Comparison of ENCODE assay signal across 23 mouse cellular contexts in the genomic region with DNA sequence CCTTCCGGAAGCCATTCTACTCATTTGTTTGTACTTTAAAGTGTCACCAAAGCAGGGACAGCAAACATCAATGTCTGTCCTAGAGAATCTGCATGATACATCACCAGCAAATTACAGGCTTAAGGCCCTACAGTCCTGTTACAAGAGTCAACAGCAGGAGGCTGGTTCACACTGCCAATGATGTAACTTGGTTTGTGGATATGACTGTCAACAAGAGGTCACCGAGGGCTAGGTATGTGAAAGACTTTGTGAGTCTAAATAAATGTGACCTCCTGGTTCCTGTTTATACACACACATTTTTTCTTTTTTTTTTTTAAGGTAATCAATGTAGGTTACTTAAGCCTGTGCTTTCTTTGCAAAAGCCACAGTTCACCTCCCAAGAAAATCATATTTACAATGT. TPM values are rescaled to one million over a fixed set of nuclear protein-coding genes. Genes with fewer than 3 reads are reported as not detected.
DNase-seq lines count a peak whose midpoint lies in the region; ATAC-seq and TF ChIP-seq lines count a peak whose summit lies in the region.
"Had no signal": no experiment of that assay in that cellular context is flagged by ENCODE, and none has a peak within 500 bp of the region (broad histone marks: within the 10 kb centered on the region; RNA-seq: fewer than 3 reads in every experiment).

No protein-coding gene starts in this region.

- peaks cover 2% of the 10 kb centered on the region; the same call in 1 of the 2 replicates for H3K4me1 ChIP-seq in liver, adult 2 months (ENCODE audit: control insufficient read depth, insufficient read depth, low read length)
- H3K4me1 ChIP-seq in liver, embryonic 11.5 days (replicated peaks; ENCODE audit: control insufficient read depth, insufficient read depth, low read length): peaks cover 6% of the 10 kb centered on the region; the same call in 1 of the 2 replicates
- peaks cover 14% of the 10 kb centered on the region for H3K4me1 ChIP-seq in liver, postnatal 0 days (ENCODE audit: insufficient read depth)
- peaks cover 14% of the 10 kb centered on the region; the same call in 1 of the 2 replicates for H3K4me1 ChIP-seq in liver, embryonic 12.5 days

- no peak overlapping the region for H3K9ac ChIP-seq in liver, adult 2 months (ENCODE audit: low read depth, low read length)
- no peak overlapping the region for H3K9ac ChIP-seq in liver, embryonic 11.5 days (ENCODE audit: low read depth, low read length)
- no peak overlapping the region for H3K9ac ChIP-seq in liver, postnatal 0 days (replicated peaks)
- H3K9ac ChIP-seq in liver, embryonic 12.5 days: no peak overlapping the region

- TF ChIP-seq EP300 in liver, postnatal 0 days (IDR thresholded peaks at IDR 0.05; ENCODE audit: low read depth): no peak

- 46% methylated on average over 2 of the region's 2 CpGs for WGBS in liver, adult 2 months
- 80% methylated on average over 2 of the region's 2 CpGs for WGBS in liver, embryonic 11.5 days
- WGBS in liver, postnatal 0 days (ENCODE audit: insufficient replicate concordance): 71% methylated on average over 2 of the region's 2 CpGs
- 79% methylated on average over 2 of the region's 2 CpGs for WGBS in liver, embryonic 12.5 days (ENCODE audit: insufficient replicate concordance)

- H3K4me3 ChIP-seq in liver, adult 2 months (ENCODE audit: insufficient read depth, low read depth, low read length): no peak overlapping the region
- no peak overlapping the region for H3K4me3 ChIP-seq in liver, embryonic 11.5 days (ENCODE audit: low read depth, low read length)
- H3K4me3 ChIP-seq in liver, postnatal 0 days (ENCODE audit: low read depth, low read length): no peak overlapping the region
- H3K4me3 ChIP-seq in liver, embryonic 12.5 days: no peak overlapping the region

- H3K36me3 ChIP-seq in liver, adult 2 months (ENCODE audit: control insufficient read depth, insufficient read depth, low read length): peaks cover 2% of the 10 kb centered on the region; the same call in 1 of the 2 replicates
- peaks cover 6% of the 10 kb centered on the region; the same call in 1 of the 2 replicates for H3K36me3 ChIP-seq in liver, embryonic 11.5 days (ENCODE audit: control insufficient read depth, insufficient read depth, low read length)
- H3K36me3 ChIP-seq in liver, postnatal 0 days (replicated peaks; ENCODE audit: insufficient read depth, low read length): no peaks in the 10 kb centered on the region; the same call in 1 of the 2 replicates
- peaks cover 26% of the 10 kb centered on the region for H3K36me3 ChIP-seq in liver, embryonic 12.5 days

- ATAC-seq in liver, embryonic 11.5 days (replicated peaks; ENCODE audit: low FRiP score): no peak
- peak; percentile 81 for ATAC-seq in liver, postnatal 0 days
- ATAC-seq in liver, embryonic 12.5 days: no peak
- peak; percentile 7 for ATAC-seq in CD4-positive, CD25-positive, alpha-beta regulatory T cell, adult 4 months
- ATAC-seq: activated CD4-positive, CD25-positive, alpha-beta regulatory T cell, adult 4 months; Patski had no signal

- no peak overlapping the region for H3K4me2 ChIP-seq in liver, embryonic 11.5 days
- H3K4me2 ChIP-seq in liver, postnatal 0 days (ENCODE audit: low read depth, low read length): no peak overlapping the region
- H3K4me2 ChIP-seq in liver, embryonic 12.5 days: no peak overlapping the region

- no peaks in the 10 kb centered on the region for H3K79me2 ChIP-seq in liver, adult 2 months (ENCODE audit: control insufficient read depth, insufficient read depth, low read length)

- no peaks in the 10 kb centered on the region for H3K27me3 ChIP-seq in liver, adult 2 months (ENCODE audit: control insufficient read depth, insufficient read depth, low read length)
- H3K27me3 ChIP-seq in liver, embryonic 11.5 days (replicated peaks; ENCODE audit: control insufficient read depth, insufficient read depth, low read length): no peaks in the 10 kb centered on the region
- H3K27me3 ChIP-seq in liver, postnatal 0 days (ENCODE audit: insufficient read depth, low read length): no peaks in the 10 kb centered on the region
- H3K27me3 ChIP-seq in liver, embryonic 12.5 days (replicated peaks): no peaks in the 10 kb centered on the region
- H3K27me3 ChIP-seq: CH12.LX, Patski had no signal

- TF ChIP-seq POLR2A in liver, adult 2 months (IDR thresholded peaks at IDR 0.05; ENCODE audit: extremely low read depth, insufficient read depth, low read length): no peak

- peak; percentile 85 for DNase-seq in liver, adult 2 months (ENCODE audit: extremely low read depth, low read depth, low spot score)
- no peak for DNase-seq in liver, embryonic 11.5 days (ENCODE audit: low spot score)
- no peak for DNase-seq in liver, postnatal 0 days
- DNase-seq in induced T-regulatory cell, adult 2 months (ENCODE audit: low read depth): peak; percentile 23
- DNase-seq in neural tube, embryonic 10.5 days (ENCODE audit: extremely low spot score, low spot score): no peak
- no peak for DNase-seq in urinary bladder, postnatal 14 days (ENCODE audit: low spot score)
- DNase-seq: adrenal gland, adult 2 months; adrenal gland, adult 8-10 months; adrenal gland, postnatal 10 days; adrenal gland, postnatal 14 days; adrenal gland, postnatal 25 days; adrenal gland, postnatal 36 days; B cell, adult 2 months; cerebellum, adult 11 months; cerebellum, adult 11-12 months; cerebellum, adult 18-20 months had no signal

- no peak for TF ChIP-seq CTCF in liver, adult 2 months (IDR thresholded peaks at IDR 0.05; ENCODE audit: low read depth, low read length)
- no peak for TF ChIP-seq CTCF in liver, postnatal 0 days (IDR thresholded peaks at IDR 0.05; ENCODE audit: low read depth)

- H3K27ac ChIP-seq in liver, adult 2 months (replicated peaks; ENCODE audit: insufficient read depth, low read depth, low read length): no peak overlapping the region
- H3K27ac ChIP-seq in liver, embryonic 11.5 days (ENCODE audit: low read depth, low read length): no peak overlapping the region
- H3K27ac ChIP-seq in liver, postnatal 0 days (ENCODE audit: low read depth): peak overlapping the region; percentile 22; the same call in 1 of the 2 replicates
- no peak overlapping the region for H3K27ac ChIP-seq in liver, embryonic 12.5 days

- no peaks in the 10 kb centered on the region for H3K9me3 ChIP-seq in liver, embryonic 11.5 days (ENCODE audit: control insufficient read depth, low read length)
- H3K9me3 ChIP-seq in liver, postnatal 0 days (ENCODE audit: low read length): no peaks in the 10 kb centered on the region
- no peaks in the 10 kb centered on the region for H3K9me3 ChIP-seq in liver, embryonic 12.5 days (replicated peaks)
- H3K9me3 ChIP-seq: G1E had no signal

RNA-seq across cellular contexts. Expression of a gene that starts 54.7 kb away (rescaled TPM):
- total RNA-seq in liver, adult 2 months (2014; rRNA removed): 38.5 and 45.6 TPM in 2 replicates
- polyA plus RNA-seq in liver, adult 2 months (2012; rRNA removed): 57.5 and 57.7 TPM in 2 replicates
- 41.7 and 42.4 TPM in 2 replicates for polyA plus RNA-seq in liver, embryonic 11.5 days (2014; fragmentation: Nextera tagmentation; extraction: Ambion mirVana)
- 20.0 and 21.1 TPM in 2 replicates for polyA plus RNA-seq in liver, postnatal 0 days (2015; fragmentation: Nextera tagmentation; extraction: Ambion mirVana)
- polyA plus RNA-seq in liver, embryonic 12.5 days (2016; fragmentation: Nextera tagmentation; extraction: Ambion mirVana): 23.7 and 25.0 TPM in 2 replicates
- polyA plus RNA-seq in CD4-positive, CD25-positive, alpha-beta regulatory T cell, adult 4 months (2017; shearing (Covaris generic)): 1 to 10 TPM; 1.7 to 2.2 TPM
- total RNA-seq: MEL had no signal
- polyA plus RNA-seq: G1E had no signal

Comparison
In these comparisons a context has a peak if more than half of its experiments do, and no peak if none do; other contexts are left out.
1. DNase-seq: peak in liver, adult 2 months (single experiment) and induced T-regulatory cell, adult 2 months (single experiment); none in liver, embryonic 11.5 days (single experiment), liver, postnatal 0 days (single experiment), neural tube, embryonic 10.5 days (single experiment) and urinary bladder, postnatal 14 days (single experiment).
2. ATAC-seq: peak in liver, postnatal 0 days (single experiment) and CD4-positive, CD25-positive, alpha-beta regulatory T cell, adult 4 months (single experiment); none in liver, embryonic 11.5 days (single experiment) and liver, embryonic 12.5 days (single experiment).